Mouse (Mus musculus): Measurements from ENCODE around the gene Lancl3. TPM values are rescaled to one million over a fixed set of nuclear protein-coding genes. Genes with fewer than 3 reads are reported as not detected.

The Lancl3 gene
- polyA plus RNA-seq (2011; ENCODE audit: insufficient read length, low read depth, missing spikeins), result 2.9 and 5.3 TPM in 2 replicates

DNA sequence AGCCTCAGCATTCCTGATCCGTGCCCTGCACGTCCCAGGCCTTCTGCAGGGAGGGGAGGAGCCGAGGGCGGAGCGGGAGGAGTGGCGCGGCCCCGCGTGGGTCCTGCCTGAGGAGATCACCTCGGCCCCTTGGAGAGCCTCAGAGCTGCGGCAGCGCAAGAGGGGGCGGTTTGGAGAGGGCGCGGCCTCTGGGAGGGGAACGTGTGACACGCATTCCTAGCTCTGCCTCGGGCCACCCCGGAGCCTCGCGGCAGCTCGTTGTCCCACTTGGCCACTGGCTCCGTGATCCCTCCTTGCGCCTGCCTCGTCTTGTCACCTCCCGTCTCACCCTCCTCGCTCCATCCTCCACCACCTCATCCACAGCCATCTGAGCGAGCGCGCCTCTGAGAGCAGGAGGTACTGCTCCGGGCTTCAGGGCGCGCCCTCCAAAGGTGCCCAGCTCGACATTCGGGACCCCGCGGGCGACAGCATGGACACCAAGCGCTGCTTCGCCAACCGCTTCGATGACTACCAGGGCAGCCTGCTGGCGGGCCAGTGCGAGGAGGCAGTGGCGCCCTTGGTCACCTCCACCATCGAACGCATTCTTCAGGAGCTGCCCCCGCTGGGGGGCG, at the start of gene Lancl3:
Lancl3 (plus strand) TSS at position 142 of the 611 bp plus-strand sequence.
- no peaks in the 10 kb centered on the region for H3K4me1 ChIP-seq (ENCODE audit: control insufficient read depth, insufficient read depth, low read length)
- peak within 1 kb of the TSS; percentile 46 for H3K4me3 ChIP-seq (ENCODE audit: insufficient read depth, low read length)
- TF ChIP-seq CTCF (IDR thresholded peaks at IDR 0.05; ENCODE audit: borderline replicate concordance, insufficient read depth, low read length) (no peak), POLR2A (IDR thresholded peaks at IDR 0.05; ENCODE audit: low read depth, low read length) (peak; percentile 43; the same call in 1 of the 2 replicates)
- H3K27ac ChIP-seq (ENCODE audit: insufficient read depth, low read length), result no peak within 1 kb of the TSS

GRCm38 (mm10) chrX:9179011-9179410, 20.7 kb upstream of the Lancl3 start:
- H3K27ac ChIP-seq (ENCODE audit: insufficient read depth, low read length), result no peak overlapping the region
- TF ChIP-seq CTCF (IDR thresholded peaks at IDR 0.05; ENCODE audit: borderline replicate concordance, insufficient read depth, low read length) (no peak), POLR2A (IDR thresholded peaks at IDR 0.05; ENCODE audit: low read depth, low read length) (no peak)
- no peak overlapping the region for H3K4me3 ChIP-seq (ENCODE audit: insufficient read depth, low read length)
- H3K4me1 ChIP-seq (ENCODE audit: control insufficient read depth, insufficient read depth, low read length), result no peaks in the 10 kb centered on the region

- Histone ChIP-seq H3K27ac (ENCODE audit: insufficient read depth, low read length) (no peak overlapping the region), H3K4me1 (ENCODE audit: control insufficient read depth, insufficient read depth, low read length) (no peaks in the 10 kb centered on the region), H3K4me3 (ENCODE audit: insufficient read depth, low read length) (no peak overlapping the region)
- no peak for TF ChIP-seq CTCF (IDR thresholded peaks at IDR 0.05; ENCODE audit: borderline replicate concordance, insufficient read depth, low read length)
- no peak for TF ChIP-seq POLR2A (IDR thresholded peaks at IDR 0.05; ENCODE audit: low read depth, low read length)
These were observed 18.1 kb upstream of the Lancl3 start for GRCm38 (mm10) chrX:9181570-9181969.

- Histone ChIP-seq H3K4me1 (ENCODE audit: control insufficient read depth, insufficient read depth, low read length) (no peaks in the 10 kb centered on the region), H3K27ac (ENCODE audit: insufficient read depth, low read length) (no peak overlapping the region), H3K4me3 (ENCODE audit: insufficient read depth, low read length) (peak overlapping the region; percentile 46)
- TF ChIP-seq CTCF (IDR thresholded peaks at IDR 0.05; ENCODE audit: borderline replicate concordance, insufficient read depth, low read length) (no peak), POLR2A (IDR thresholded peaks at IDR 0.05; ENCODE audit: low read depth, low read length) (no peak)
These were observed 747 bp downstream of the Lancl3 start for GRCm38 (mm10) chrX:9200380-9200917.

DNA sequence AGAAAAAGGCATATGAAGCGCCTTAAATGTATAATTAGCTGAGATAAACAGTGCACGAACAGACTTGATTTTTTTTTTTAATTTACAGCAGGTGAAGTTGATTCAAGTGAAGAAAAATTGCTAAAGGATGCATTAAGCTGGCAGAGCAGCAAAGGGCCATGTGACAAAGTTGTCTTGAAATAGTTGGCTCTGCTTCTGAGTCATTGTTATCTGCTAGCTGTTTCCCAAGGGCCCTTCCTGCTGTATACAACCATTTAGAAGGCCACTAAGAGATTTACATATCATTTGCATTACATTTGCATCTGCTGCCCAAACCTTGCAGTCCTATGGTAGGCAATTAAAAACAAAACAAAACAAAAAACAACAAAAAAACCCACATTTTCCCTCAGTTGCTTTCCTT, 2.3 kb downstream of the Lancl3 start:
- Histone ChIP-seq H3K27ac (ENCODE audit: insufficient read depth, low read length) (0 out of 2 replicates have a peak overlapping the region, but pooled peaks have one; percentile 34), H3K4me3 (ENCODE audit: insufficient read depth, low read length) (no peak overlapping the region; the same call in 1 of the 2 replicates), H3K4me1 (ENCODE audit: control insufficient read depth, insufficient read depth, low read length) (no peaks in the 10 kb centered on the region)
- TF ChIP-seq CTCF (IDR thresholded peaks at IDR 0.05; ENCODE audit: borderline replicate concordance, insufficient read depth, low read length), result no peak
- no peak for TF ChIP-seq POLR2A (IDR thresholded peaks at IDR 0.05; ENCODE audit: low read depth, low read length)

DNA sequence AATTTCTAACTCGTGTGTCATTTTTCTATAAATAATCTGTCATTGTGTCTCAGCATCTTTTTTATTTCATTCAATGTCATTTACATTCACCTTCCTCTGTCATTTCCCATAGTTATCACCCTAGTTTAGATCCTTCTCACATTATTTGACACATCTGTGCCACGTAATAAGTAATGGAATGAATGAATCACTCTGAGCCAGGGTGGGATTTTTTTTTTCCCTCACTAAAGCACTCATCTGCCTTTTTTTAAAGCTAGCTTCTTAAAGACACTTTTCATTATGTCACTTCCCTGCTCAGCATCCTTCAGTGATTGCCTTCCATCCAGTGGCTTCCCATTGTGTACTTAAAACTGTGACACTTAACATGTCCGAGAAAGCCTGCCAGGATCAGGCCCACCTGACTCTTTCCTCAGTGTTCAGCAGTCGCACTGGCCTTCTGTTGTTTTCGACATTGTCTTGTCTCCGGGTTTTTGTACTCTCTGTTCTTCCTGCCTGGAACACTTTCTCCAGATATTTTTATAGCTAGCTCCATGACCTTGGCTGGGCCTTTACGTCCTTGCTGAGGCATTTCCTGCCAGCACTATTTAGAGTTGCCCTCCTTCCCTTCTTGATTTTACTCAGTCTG, 3.2 kb downstream of the Lancl3 start:
- TF ChIP-seq CTCF (IDR thresholded peaks at IDR 0.05; ENCODE audit: borderline replicate concordance, insufficient read depth, low read length), result no peak
- no peak for TF ChIP-seq POLR2A (IDR thresholded peaks at IDR 0.05; ENCODE audit: low read depth, low read length)
- H3K4me1 ChIP-seq (ENCODE audit: control insufficient read depth, insufficient read depth, low read length), result no peaks in the 10 kb centered on the region

GRCm38 (mm10) chrX:9205121-9205520, 5.4 kb downstream of the Lancl3 start:
- no peaks in the 10 kb centered on the region for H3K4me1 ChIP-seq (ENCODE audit: control insufficient read depth, insufficient read depth, low read length)
- H3K27ac ChIP-seq (ENCODE audit: insufficient read depth, low read length), result no peak overlapping the region
- TF ChIP-seq CTCF (IDR thresholded peaks at IDR 0.05; ENCODE audit: borderline replicate concordance, insufficient read depth, low read length) (no peak), POLR2A (IDR thresholded peaks at IDR 0.05; ENCODE audit: low read depth, low read length) (no peak)
- no peak overlapping the region for H3K4me3 ChIP-seq (ENCODE audit: insufficient read depth, low read length)

More for the DNA sequence above, 3.2 kb downstream of the Lancl3 start:
- Histone ChIP-seq H3K4me3 (ENCODE audit: insufficient read depth, low read length) (peak overlapping the region; percentile 19), H3K27ac (ENCODE audit: insufficient read depth, low read length) (peak overlapping the region; percentile 61; the same call in 1 of the 2 replicates)

- no peak for TF ChIP-seq POLR2A (IDR thresholded peaks at IDR 0.05; ENCODE audit: low read depth, low read length)
- TF ChIP-seq CTCF (IDR thresholded peaks at IDR 0.05; ENCODE audit: borderline replicate concordance, insufficient read depth, low read length), result no peak
- Histone ChIP-seq H3K4me1 (ENCODE audit: control insufficient read depth, insufficient read depth, low read length) (no peaks in the 10 kb centered on the region), H3K27ac (ENCODE audit: insufficient read depth, low read length) (no peak overlapping the region), H3K4me3 (ENCODE audit: insufficient read depth, low read length) (no peak overlapping the region)
These were observed 16.5 kb downstream of the Lancl3 start for GRCm38 (mm10) chrX:9216244-9216643.

DNA sequence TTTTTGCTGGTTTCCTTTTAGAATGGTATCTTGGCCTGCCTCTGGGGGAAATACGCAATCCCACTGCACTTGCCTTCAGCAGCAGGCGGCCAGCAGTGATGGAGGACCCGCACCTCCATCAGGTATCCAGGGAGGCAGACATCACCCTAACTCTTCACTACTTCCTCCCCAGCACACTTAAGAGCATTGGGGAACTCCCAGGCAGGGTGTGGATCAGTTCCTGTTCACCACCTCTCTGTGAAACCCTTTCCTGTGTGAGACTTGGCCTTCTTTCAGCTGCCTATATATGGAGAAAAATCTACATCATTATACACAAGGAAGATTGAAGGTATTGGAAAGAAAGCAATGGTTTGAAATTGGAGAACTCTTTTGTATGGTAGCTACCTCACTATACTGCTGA, 19.9 kb downstream of the Lancl3 start:
- TF ChIP-seq POLR2A (IDR thresholded peaks at IDR 0.05; ENCODE audit: low read depth, low read length), result no peak
- no peak for TF ChIP-seq CTCF (IDR thresholded peaks at IDR 0.05; ENCODE audit: borderline replicate concordance, insufficient read depth, low read length)
- H3K27ac ChIP-seq (ENCODE audit: insufficient read depth, low read length), result no peak overlapping the region
- H3K4me3 ChIP-seq (ENCODE audit: insufficient read depth, low read length), result no peak overlapping the region
- no peaks in the 10 kb centered on the region for H3K4me1 ChIP-seq (ENCODE audit: control insufficient read depth, insufficient read depth, low read length)

DNA sequence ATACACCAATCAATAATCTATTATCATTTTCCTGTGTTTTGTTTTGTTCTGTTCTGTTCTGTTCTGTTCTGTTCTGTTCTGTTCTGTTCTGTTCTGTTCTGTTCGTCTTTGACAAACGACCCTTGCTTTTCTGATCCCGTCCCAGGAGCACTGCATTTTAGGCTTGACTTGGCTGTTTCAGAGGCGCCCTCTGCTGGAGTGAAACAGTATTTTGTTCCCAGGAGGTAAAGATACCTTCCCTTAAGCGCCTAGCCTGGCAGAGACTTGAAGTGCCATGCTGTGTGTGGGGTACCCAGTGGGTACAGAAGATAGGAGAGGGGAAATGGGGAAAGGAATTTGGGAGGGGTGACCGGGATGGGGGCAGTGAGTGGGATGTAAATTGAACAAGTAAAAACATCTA, 21.5 kb downstream of the Lancl3 start:
- TF ChIP-seq CTCF (IDR thresholded peaks at IDR 0.05; ENCODE audit: borderline replicate concordance, insufficient read depth, low read length), result no peak
- no peak for TF ChIP-seq POLR2A (IDR thresholded peaks at IDR 0.05; ENCODE audit: low read depth, low read length)
- Histone ChIP-seq H3K27ac (ENCODE audit: insufficient read depth, low read length) (no peak overlapping the region), H3K4me3 (ENCODE audit: insufficient read depth, low read length) (no peak overlapping the region), H3K4me1 (ENCODE audit: control insufficient read depth, insufficient read depth, low read length) (no peaks in the 10 kb centered on the region)

All from embryonic fibroblast, embryonic 13.5 days (primary cell).